Mouse (Mus musculus): ENCODE data around the gene Noct. TPM values are rescaled to one million over a fixed set of nuclear protein-coding genes. Genes with fewer than 3 reads are reported as not detected.

The Noct gene
- polyA plus RNA-seq, 1 experiment, result 6.1 TPM

DNA sequence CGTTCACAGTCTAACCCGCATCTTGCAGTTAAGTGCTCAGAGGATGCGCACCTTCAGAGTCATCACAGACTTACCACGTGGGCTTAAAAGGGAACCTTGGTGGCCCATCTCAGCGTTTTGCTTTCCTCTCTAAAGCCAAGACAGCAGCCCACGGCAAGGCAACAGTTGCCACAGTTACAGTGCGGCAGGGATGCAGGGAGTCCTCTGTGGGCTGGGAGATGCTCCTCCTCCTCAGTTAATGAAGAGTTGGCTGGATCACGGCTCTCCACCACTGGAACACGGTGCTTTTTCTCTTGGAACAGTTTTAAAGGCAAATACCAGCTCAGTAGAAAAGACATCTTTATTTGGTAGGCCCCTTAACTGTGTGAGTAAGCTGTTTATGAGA lies 4.6 kb downstream of the Noct start:
- WGBS, result 79% methylated on average over 9 of the region's 9 CpGs
- Histone ChIP-seq H3K27me3 (ENCODE audit: control insufficient read depth, insufficient read depth, low read length) (no peaks in the 10 kb centered on the region), H3K27ac (ENCODE audit: insufficient read depth, low read length) (no peak overlapping the region), H3K4me3 (ENCODE audit: extremely low read depth, insufficient read depth, insufficient read length) (no peak overlapping the region), H3K4me1 (ENCODE audit: control insufficient read depth, insufficient read depth, insufficient read length) (no peaks in the 10 kb centered on the region), H3K36me3 (ENCODE audit: control insufficient read depth, insufficient read depth, low read length) (no peaks in the 10 kb centered on the region)
- TF ChIP-seq CTCF (IDR thresholded peaks at IDR 0.05; ENCODE audit: extremely low read depth, insufficient read depth, insufficient read length, insufficient replicate concordance) (no peak), POLR2A (IDR thresholded peaks at IDR 0.05; ENCODE audit: low read depth, low read length) (no peak)
- DNase-seq (ENCODE audit: low read depth in 1 of 2, low spot score in 2 of 2), result no peak

DNA sequence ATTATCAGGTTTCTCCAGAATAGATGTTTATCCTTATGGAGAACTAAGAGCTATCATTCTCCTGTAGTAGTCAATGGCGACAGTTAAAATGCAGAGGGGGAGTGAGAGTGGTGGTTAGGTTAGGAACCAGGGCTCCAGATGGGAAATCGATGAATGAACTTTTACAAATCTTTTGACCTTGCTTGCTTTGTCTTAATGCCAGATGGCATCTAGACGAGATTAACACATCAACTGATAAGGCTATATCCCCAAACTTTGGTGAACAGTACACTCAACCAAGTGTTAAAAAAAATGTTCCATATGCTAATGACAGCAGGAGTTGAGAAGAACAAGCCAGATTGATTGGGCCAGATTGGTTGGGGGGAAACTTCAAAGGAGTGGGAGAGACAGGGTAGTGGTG lies 5.0 kb downstream of the Noct start:
- WGBS, result 93% methylated on average over 3 of the region's 3 CpGs
- H3K4me1 ChIP-seq (ENCODE audit: control insufficient read depth, insufficient read depth, insufficient read length), result no peaks in the 10 kb centered on the region

DNA sequence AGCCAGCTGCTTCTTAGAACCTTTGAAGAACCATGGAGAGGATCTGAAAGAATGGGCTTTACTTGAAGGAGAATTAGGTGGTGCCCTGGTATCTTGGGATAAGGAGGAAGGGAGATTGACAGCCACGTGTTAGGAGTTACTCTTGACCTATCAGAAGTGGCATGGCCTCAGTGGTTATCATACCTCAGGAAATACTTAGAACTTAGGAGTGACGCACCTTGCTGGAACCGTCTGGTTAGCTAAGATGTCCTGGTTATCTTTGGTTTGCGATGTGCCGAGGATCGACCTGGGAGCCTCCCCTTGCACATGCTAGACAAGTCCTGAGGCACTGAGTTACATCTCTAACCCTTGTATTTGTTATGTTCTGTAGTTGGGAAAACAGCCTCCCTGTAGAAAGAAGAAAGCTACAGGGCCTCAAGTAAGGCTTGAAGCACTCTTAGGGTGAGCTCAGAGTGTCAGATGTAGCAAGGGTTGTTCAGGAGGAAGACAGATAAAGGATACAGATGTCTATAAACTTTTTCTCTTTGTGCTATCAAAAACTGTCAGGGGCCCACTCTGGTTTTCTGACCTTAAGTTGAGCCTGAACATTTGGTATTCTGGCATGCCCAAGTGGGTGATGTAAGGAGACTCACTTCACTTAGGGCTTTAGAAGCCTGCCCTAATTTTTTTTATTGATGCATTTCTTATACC lies 6.0 kb downstream of the Noct start:
- 77% methylated on average over 6 of the region's 6 CpGs for WGBS
- Histone ChIP-seq H3K4me3 (ENCODE audit: extremely low read depth, insufficient read depth, insufficient read length) (no peak overlapping the region), H3K36me3 (ENCODE audit: control insufficient read depth, insufficient read depth, low read length) (no peaks in the 10 kb centered on the region), H3K4me1 (ENCODE audit: control insufficient read depth, insufficient read depth, insufficient read length) (no peaks in the 10 kb centered on the region), H3K27me3 (ENCODE audit: control insufficient read depth, insufficient read depth, low read length) (no peaks in the 10 kb centered on the region), H3K27ac (ENCODE audit: insufficient read depth, low read length) (no peak overlapping the region)
- DNase-seq (ENCODE audit: low read depth in 1 of 2, low spot score in 2 of 2), result no peak
- no peak for TF ChIP-seq POLR2A (IDR thresholded peaks at IDR 0.05; ENCODE audit: low read depth, low read length)

More for the DNA sequence above, 5.0 kb downstream of the Noct start:
- Histone ChIP-seq H3K27me3 (ENCODE audit: control insufficient read depth, insufficient read depth, low read length) (no peaks in the 10 kb centered on the region), H3K4me3 (ENCODE audit: extremely low read depth, insufficient read depth, insufficient read length) (no peak overlapping the region), H3K27ac (ENCODE audit: insufficient read depth, low read length) (no peak overlapping the region), H3K36me3 (ENCODE audit: control insufficient read depth, insufficient read depth, low read length) (no peaks in the 10 kb centered on the region)
- TF ChIP-seq CTCF (IDR thresholded peaks at IDR 0.05; ENCODE audit: extremely low read depth, insufficient read depth, insufficient read length, insufficient replicate concordance), result no peak
- no peak for TF ChIP-seq POLR2A (IDR thresholded peaks at IDR 0.05; ENCODE audit: low read depth, low read length)
- no peak for DNase-seq (ENCODE audit: low read depth in 1 of 2, low spot score in 2 of 2)

DNA sequence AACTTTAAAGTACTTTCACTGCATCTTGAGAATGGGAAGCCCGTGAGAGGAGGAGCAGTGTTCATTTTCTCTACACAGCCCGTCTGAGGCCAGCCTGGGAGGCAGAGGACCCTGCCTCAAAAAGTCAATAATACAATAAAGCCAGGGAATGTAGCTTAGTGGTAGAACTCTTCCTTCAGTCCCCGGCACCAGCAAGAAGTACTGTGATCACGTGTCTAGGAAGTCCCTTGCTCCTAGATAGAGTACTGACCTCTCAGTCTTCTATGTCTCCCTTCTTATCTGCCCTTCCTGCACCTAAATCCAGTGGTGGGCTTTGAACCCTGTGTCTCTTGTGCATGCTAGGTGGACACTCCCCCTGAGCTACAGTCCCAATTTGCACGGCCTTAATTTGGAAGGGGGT lies 6.6 kb downstream of the Noct start:
- Histone ChIP-seq H3K4me1 (ENCODE audit: control insufficient read depth, insufficient read depth, insufficient read length) (no peaks in the 10 kb centered on the region), H3K27me3 (ENCODE audit: control insufficient read depth, insufficient read depth, low read length) (no peaks in the 10 kb centered on the region), H3K4me3 (ENCODE audit: extremely low read depth, insufficient read depth, insufficient read length) (no peak overlapping the region), H3K27ac (ENCODE audit: insufficient read depth, low read length) (no peak overlapping the region), H3K36me3 (ENCODE audit: control insufficient read depth, insufficient read depth, low read length) (no peaks in the 10 kb centered on the region)
- no peak for DNase-seq (ENCODE audit: low read depth in 1 of 2, low spot score in 2 of 2)
- 84% methylated on average over 5 of the region's 5 CpGs for WGBS
- TF ChIP-seq POLR2A (IDR thresholded peaks at IDR 0.05; ENCODE audit: low read depth, low read length) (no peak), CTCF (IDR thresholded peaks at IDR 0.05; ENCODE audit: extremely low read depth, insufficient read depth, insufficient read length, insufficient replicate concordance) (no peak)

DNA sequence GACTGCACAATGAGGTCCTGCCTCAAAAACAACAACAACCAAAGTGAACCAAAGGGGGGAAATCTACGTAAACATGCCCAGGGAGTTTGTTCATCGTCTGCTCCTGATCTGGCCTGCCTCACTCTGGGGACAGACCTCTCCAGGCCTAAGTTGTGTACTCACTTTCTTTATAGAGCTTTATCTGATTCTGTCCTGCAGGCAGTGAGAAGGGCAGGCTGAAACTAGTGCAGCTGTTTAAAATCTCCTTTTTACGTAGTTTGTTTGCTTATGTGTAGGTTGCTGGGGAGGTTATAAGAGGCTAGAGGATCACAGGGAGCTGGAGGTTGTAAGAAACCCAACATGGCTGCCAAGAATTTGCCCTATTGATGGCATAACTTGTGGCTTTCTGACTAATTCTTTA lies 7.3 kb downstream of the Noct start:
- Histone ChIP-seq H3K4me1 (ENCODE audit: control insufficient read depth, insufficient read depth, insufficient read length) (no peaks in the 10 kb centered on the region), H3K27me3 (ENCODE audit: control insufficient read depth, insufficient read depth, low read length) (no peaks in the 10 kb centered on the region), H3K27ac (ENCODE audit: insufficient read depth, low read length) (no peak overlapping the region), H3K4me3 (ENCODE audit: extremely low read depth, insufficient read depth, insufficient read length) (no peak overlapping the region), H3K36me3 (ENCODE audit: control insufficient read depth, insufficient read depth, low read length) (no peaks in the 10 kb centered on the region)
- DNase-seq (ENCODE audit: low read depth in 1 of 2, low spot score in 2 of 2), result no peak
- TF ChIP-seq POLR2A (IDR thresholded peaks at IDR 0.05; ENCODE audit: low read depth, low read length) (no peak), CTCF (IDR thresholded peaks at IDR 0.05; ENCODE audit: extremely low read depth, insufficient read depth, insufficient read length, insufficient replicate concordance) (no peak)
- 79% methylated on average over 3 of the region's 3 CpGs for WGBS

DNA sequence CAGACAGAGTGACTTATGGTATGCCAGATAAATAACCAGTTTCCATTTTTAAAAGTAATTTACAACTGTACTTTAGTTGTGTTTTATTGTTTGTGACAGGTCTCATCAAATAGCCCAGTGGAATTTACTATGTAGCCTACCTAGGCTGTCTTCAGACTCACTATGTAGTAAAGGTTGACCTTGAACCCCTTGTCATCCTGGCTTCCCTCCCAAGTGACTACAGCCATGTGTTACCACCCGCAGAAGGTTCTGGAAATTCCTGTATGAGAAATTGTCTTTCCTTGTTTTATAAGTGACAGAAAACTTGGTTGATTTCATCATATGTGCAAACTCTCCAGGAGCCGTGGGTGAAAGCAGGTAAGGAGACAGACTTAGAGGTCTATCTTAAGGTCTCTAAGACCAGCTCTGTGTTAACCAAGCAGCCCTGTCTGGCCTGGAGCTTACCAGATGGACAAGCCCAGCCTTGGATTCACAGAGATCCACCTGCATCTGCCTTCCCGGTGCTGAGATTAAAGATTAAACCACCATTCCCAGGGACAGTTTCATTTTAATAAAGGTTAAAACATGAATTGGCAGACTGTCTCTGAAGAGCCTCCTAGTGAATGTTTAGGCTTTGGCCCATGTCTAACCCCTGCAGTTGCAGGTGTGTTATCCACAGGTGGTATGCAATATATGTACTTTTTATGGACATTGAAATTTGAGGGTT lies 8.1 kb downstream of the Noct start:
- TF ChIP-seq CTCF (IDR thresholded peaks at IDR 0.05; ENCODE audit: extremely low read depth, insufficient read depth, insufficient read length, insufficient replicate concordance), result no peak
- no peak for TF ChIP-seq POLR2A (IDR thresholded peaks at IDR 0.05; ENCODE audit: low read depth, low read length)
- no peaks in the 10 kb centered on the region for H3K4me1 ChIP-seq (ENCODE audit: control insufficient read depth, insufficient read depth, insufficient read length)
- WGBS, result 95% methylated on average over 3 of the region's 3 CpGs
- no peak overlapping the region for H3K27ac ChIP-seq (ENCODE audit: insufficient read depth, low read length)
- no peak overlapping the region for H3K4me3 ChIP-seq (ENCODE audit: extremely low read depth, insufficient read depth, insufficient read length)
- no peak for DNase-seq (ENCODE audit: low read depth in 1 of 2, low spot score in 2 of 2)
- no peaks in the 10 kb centered on the region for H3K27me3 ChIP-seq (ENCODE audit: control insufficient read depth, insufficient read depth, low read length)
- no peaks in the 10 kb centered on the region for H3K36me3 ChIP-seq (ENCODE audit: control insufficient read depth, insufficient read depth, low read length)

DNA sequence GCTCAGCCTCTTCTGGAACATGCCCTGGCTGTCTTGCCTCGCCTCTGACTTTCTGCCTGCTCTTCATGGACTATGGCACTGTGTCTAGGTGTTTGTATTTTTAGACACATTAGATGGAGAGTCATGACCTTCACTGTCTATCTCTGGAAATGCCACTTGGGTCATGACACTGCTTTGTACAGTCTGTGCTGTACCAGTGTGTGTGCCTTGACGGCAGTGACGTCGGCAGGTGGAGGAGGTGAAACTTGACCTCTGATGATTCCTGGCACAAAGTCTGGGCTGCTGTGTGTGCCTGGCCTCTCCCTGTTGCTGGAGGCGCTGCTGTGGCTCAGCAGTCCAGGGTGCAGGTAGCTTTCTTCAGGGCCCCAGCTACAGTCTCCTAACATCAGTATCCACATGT lies 9.2 kb downstream of the Noct start:
- Histone ChIP-seq H3K27me3 (ENCODE audit: control insufficient read depth, insufficient read depth, low read length) (no peaks in the 10 kb centered on the region), H3K4me1 (ENCODE audit: control insufficient read depth, insufficient read depth, insufficient read length) (no peaks in the 10 kb centered on the region; the same call in 1 of the 2 replicates), H3K27ac (ENCODE audit: insufficient read depth, low read length) (no peak overlapping the region), H3K36me3 (ENCODE audit: control insufficient read depth, insufficient read depth, low read length) (no peaks in the 10 kb centered on the region), H3K4me3 (ENCODE audit: extremely low read depth, insufficient read depth, insufficient read length) (no peak overlapping the region)
- no peak for DNase-seq (ENCODE audit: low read depth in 1 of 2, low spot score in 2 of 2)
- 90% methylated on average over 5 of the region's 5 CpGs for WGBS
- TF ChIP-seq POLR2A (IDR thresholded peaks at IDR 0.05; ENCODE audit: low read depth, low read length) (no peak), CTCF (IDR thresholded peaks at IDR 0.05; ENCODE audit: extremely low read depth, insufficient read depth, insufficient read length, insufficient replicate concordance) (no peak)
